Mouse (Mus musculus) induced T-regulatory cell, adult 2 months (primary cell): ENCODE measurements around the gene Kcnma1.

Experiments used
- DNase-seq: peaks from one replicate; pipeline ENCODE4 v3.0.0-alpha.2; 2012; ENCODE audit warnings: low read depth

Kcnma1 gene

DNA sequence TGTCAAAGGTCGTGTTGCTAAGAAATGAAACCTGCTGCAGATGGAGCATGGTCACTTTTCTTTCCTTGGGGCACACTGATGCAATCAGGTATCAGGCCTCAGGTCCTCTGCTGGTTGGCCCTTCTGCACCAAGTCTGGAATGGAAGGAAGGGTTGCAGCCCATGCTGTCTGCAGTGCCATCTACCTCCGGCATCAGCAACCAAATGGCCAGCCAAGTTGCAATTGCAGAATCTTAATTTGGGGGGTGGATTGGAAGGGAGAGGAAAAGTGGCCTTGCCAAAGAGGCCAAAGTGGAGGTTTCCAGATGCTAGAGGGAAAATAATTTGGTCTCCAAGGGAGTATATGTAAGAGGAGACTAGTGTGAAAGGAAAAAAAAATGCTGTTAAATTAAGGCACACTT lies 584.3 kb downstream of the Kcnma1 start:
- no peak for DNase-seq

DNA sequence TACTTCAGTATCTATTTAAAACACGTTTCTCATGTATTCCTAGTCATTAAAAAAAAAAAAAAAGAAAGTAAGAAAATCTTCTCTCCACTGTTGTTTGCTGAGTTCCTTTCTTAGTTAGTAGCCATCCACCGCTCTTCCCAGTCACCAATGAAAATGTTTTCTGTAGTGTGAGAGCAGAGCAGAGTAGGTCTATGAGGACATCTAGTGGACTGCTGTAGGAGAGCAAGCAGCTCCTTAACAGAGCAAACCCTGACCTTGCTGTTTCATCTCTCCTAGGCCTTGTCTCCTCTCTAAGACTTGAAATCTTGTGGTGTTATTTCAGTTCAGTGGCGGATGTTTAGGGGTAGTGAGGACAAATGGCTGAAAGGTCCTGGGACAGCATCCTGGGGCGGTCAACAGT lies 585.2 kb downstream of the Kcnma1 start:
- DNase-seq = peak; percentile 5

DNA sequence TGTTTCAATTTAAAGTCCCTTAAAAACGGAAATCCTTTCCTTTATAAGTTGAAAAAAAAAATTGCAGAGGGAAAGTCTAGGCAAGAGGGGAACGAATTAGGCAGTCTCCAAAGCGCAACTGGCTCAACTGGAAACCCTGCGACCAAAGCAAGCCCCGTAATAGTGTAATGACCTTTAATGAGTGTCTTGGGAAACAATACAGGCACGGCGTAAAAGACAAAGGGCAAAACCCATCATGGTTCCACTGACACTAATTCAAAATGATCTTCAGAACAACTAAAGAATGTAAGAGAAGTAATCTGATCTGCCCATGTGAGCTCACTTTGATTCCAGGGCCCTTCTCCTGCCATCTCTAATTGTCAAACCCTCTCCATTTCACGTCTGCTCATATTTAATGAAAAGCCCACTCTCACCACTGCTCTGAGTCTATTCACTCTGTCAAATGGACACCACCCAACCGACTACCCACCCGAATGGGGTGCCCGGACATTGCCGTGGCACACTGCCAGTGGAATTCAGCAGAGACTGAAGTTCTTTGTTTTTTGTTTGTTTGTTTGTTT lies 591.7 kb downstream of the Kcnma1 start:
- DNase-seq = no peak

- DNase-seq = no peak
These were observed 595.3 kb downstream of the Kcnma1 start for GRCm38 (mm10) chr14:23418955-23419354.

DNA sequence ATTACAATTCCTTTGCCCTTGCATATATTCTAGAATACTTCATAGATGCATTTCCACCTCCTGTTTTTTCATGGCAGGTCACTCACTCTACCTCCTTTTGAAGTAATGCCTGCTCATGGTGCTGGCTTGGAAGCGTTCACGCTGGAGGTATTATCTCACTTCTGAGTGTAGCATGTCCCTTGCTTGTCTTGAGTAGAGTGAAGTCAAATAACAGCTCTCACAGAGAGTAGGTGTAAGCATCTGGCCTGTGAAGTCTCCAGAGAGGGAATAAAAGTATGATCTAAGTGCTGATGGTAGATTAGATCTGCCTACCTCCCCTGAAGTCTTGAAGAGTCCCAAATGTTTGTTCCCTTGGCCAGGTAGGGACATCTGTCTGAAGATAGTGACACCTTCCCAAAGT lies 607.2 kb downstream of the Kcnma1 start:
- no peak for DNase-seq

GRCm38 (mm10) chr14:23400777-23401469 lies 613.4 kb downstream of the Kcnma1 start:
- DNase-seq = peak; percentile 53

GRCm38 (mm10) chr14:23397642-23398041 lies 616.6 kb downstream of the Kcnma1 start:
- no peak for DNase-seq

GRCm38 (mm10) chr14:23391566-23391965 lies 622.7 kb downstream of the Kcnma1 start:
- DNase-seq = no peak

DNA sequence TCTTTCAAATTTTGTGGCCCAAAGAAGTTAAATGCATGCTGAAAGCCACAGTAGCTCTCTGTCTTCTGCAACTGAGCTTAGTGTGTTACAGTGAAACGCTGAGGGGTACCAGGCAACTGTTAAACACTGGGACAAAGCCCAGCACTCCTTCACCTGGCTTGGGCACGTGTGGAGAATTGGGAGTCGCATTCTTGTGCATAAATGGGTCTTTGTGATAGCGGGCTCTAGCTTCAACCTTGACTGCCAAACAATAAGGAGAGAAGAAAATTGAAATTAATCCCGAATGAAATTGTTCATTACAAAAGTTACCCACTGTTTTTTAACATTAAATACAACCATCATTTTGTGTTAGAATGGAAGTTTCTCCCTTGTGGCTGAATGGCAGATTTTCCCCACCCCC lies 623.5 kb downstream of the Kcnma1 start:
- no peak for DNase-seq

DNA sequence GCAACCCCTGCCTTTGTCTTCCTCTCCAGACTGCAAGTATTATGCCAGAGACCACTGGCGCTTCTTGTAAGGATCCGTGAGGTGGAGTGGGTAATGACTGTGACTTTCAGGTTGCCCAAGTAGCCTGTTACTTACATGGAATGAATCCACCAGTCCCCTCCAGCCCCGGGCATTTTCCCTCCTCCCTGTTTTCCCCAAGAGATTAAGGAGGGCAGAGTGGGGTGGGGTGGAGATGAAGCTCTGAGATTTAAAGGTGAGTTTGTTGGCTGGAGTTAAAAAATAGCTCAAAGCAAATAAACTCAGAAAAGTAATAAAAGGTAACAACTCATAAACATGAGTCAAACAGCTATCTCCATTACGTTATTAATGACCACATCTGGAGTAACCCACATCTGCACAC lies 624.1 kb downstream of the Kcnma1 start:
- DNase-seq = no peak

DNA sequence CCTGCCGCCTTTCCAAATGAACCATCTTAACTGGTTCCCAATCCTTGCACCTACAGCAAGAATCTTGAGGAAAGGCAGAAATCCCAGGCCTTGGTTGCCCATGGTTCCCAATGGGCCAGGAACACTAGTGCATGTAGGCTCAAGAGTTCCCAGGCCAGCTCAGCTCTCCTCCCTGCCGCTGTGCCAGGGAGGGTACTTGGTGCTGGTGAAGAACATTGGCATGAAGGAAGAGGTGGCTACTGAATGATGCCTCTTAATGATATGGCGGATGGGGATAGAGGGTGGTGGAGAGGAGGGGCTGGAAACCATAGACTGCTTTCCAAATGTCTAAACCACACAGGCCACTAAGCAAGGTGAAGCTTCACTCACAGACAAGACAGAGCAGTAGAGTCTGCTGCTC lies 627.5 kb downstream of the Kcnma1 start:
- DNase-seq = no peak

DNA sequence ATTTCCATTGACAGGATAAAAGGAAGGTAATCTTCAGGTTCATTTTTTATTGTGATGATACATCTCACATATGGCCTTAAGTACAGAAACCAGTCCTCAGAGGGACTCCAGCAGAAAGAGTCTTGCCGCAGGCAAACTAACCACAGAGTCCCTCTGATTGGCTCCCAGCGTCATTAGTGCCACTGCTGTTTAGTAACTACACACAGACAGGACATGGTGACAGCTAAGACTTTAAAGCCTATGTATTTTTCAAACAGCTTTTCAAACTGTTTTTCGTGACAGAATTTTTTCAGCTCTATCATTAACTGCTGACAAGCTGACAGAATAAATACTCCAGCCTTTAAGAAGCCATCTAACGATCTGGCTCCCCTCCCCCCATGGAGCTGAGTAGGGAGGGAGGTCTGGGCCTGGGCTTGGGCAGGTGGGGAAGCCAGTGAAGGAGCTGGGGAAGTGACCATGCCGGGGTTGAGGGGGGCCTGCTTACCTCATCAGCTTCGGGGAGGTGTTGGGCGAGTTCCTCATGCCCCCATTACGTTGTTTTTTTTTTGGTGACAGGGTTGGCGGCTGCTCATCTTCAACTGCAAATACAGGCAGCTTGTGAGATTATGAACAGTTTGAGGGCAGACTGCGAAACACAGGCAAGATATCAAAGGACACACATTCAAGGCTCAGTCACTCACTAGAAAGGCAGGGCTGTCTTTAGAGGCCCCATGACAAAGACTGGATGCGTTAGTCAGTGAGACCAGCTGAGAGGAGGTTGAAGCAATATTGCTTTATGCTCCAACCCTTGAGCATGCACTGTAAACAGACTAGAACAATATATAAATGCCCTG lies 628.3 kb downstream of the Kcnma1 start:
- no peak for DNase-seq

- no peak for DNase-seq
These were observed 635.8 kb downstream of the Kcnma1 start for GRCm38 (mm10) chr14:23378351-23379087.

DNA sequence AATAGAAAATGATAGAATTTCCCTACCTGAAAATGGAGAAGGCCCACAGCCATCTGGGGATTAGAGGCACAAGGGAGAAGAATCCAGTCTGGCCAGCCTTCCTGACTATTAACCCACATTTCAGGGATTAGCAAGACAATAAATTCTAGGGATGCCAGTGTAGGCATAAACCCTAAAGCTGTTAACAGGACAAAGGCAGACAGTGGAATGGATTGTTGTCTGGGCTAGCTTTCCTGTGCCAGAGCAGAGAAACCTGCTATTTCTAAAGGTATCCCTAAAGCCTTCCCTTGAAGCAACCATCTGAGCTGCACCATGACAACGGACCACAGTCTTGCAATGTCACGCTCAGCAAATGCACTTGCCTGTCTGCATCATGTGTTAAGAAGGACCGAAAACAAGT lies 642.3 kb downstream of the Kcnma1 start:
- no peak for DNase-seq

DNA sequence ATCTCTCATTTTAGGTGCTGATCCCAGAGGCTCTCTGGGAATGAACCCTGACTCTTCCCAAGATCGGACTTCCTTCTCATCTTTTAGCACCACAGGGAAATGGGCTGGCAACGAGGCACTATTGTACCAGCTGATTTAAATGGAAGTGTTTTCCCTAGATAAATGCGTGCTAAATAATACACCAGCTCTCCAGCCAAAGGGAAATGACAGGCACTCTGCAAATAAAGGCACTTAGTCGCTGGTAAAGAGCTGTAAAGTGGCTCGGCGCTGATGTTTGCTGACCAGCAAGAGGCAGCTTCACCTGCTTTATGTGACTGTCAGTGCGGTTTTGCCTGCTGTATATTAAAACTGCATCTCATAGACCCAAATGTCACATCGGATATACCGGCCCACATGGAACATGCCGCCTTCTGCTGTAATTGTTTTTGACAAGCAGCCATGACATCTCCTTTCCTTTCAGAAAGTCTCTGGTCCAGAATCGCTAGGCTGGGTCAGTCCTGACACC lies 653.7 kb downstream of the Kcnma1 start:
- no peak for DNase-seq

DNA sequence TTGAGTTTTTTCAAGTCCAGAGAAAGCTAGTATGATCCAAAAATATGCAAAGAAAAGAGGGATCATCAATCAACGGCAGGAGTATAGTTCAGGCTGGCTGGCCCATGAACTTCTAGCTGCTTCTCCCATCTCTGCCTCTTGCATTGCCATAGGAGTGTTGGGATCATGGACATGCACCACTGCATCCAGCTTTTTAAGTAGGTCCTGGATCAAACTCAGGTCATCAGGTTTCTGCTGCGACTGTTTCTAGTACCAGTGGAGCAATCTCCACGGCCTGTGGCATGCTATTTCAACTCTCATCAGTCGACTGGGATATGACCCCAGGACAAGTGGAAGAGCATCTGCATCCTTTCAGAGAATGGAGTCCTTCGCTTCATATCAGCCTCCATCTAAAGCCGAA lies 655.5 kb downstream of the Kcnma1 start:
- DNase-seq = no peak

- no peak for DNase-seq
These were observed 656.6 kb downstream of the Kcnma1 start for GRCm38 (mm10) chr14:23357529-23358278.

- no peak for DNase-seq
These were observed 687.5 kb downstream of the Kcnma1 start for GRCm38 (mm10) chr14:23326786-23327185.

DNA sequence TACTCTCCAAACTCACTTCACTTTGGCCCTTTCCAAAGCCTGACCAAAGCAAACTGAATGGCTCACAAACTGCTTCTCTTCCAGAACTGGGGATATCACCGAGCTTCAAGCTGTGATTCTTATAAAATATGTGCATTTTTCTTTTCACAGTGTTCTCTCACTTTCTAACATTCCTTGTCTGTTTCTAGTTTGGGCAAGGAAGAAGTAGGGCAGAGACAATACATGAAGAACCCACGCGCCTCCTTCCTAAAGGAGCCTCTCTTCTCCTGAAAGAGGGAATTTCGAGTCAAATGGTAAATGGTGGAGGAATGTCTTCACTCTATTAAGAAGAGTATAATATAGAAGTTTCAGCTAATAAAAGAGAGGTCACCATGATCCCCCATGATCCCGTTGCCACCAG lies 709.0 kb downstream of the Kcnma1 start:
- DNase-seq = no peak

GRCm38 (mm10) chr14:23300443-23300842 lies 713.8 kb downstream of the Kcnma1 start:
- no peak for DNase-seq

DNA sequence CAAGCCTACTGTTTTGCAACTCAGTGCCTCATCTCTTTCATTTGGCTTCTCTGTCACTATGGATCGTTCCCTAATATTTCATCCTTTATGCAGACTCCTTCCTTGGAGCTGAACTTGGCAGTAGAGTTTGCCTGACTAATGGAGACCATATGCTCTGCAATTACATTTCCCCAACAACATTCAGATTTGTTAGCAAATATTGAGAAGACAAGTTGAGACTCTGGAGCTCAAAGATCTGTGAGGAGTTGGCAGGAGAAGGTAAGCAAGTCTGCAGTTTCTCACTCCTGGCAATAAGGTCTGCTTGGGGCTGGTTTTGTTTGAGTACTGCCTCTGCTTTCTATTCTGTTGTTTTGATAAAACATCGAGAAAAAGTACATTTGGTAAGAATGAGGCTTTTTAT lies 723.7 kb downstream of the Kcnma1 start:
- no peak for DNase-seq
